In the genomic region with DNA sequence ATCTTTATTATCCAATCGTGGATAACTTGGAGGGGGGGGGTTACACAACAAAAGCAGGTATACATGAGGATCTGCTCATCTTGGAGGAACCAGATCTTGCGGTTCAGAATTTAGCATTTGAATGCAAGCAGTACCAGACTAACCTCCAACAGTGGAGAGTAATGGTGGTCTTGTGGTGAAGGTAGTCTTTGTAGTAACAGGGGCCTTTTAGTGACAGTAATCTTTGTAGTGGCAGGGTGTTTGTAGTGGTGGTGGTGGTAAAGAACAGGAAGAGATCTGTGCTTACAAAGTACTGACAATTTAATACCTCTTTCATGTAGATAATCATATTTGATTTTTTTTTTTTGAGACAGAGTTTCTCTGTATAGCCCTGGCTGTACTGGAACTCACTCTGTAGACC, we compare ENCODE assay signal across 17 mouse cellular contexts.
"Had no signal": no experiment of that assay in that cellular context is flagged by ENCODE, and none has a peak within 500 bp of the region (broad histone marks: within the 10 kb centered on the region; RNA-seq: fewer than 3 reads in every experiment).

No protein-coding gene starts in this region.

- H3K27ac ChIP-seq: kidney, postnatal 0 days; left cerebral cortex, adult 2 months; limb, embryonic 10.5 days; liver, embryonic 12.5 days; midbrain, embryonic 10.5 days; neural tube, embryonic 12.5 days; stomach, embryonic 15.5 days had no signal

- H3K4me1 ChIP-seq: neural tube, embryonic 12.5 days had no signal

- ATAC-seq: liver, embryonic 12.5 days had no signal

- H3K4me2 ChIP-seq: liver, embryonic 12.5 days; lung, embryonic 14.5 days; neural tube, embryonic 12.5 days; stomach, embryonic 15.5 days had no signal

- DNase-seq: kidney, postnatal 36 days; lung, embryonic 14.5 days; lung, postnatal 10 days; lung, postnatal 4 days; midbrain, embryonic 14.5 days; retina, postnatal 1 day; right cerebral cortex, postnatal 14 days; thymus, adult 2 months; thymus, postnatal 36 days had no signal

- H3K36me3 ChIP-seq: limb, embryonic 10.5 days; liver, embryonic 12.5 days; midbrain, embryonic 10.5 days; neural tube, embryonic 12.5 days; stomach, embryonic 15.5 days had no signal

- H3K27me3 ChIP-seq: liver, embryonic 12.5 days; neural tube, embryonic 12.5 days; stomach, embryonic 15.5 days had no signal

- H3K9me3 ChIP-seq: limb, embryonic 10.5 days; midbrain, embryonic 10.5 days; neural tube, embryonic 12.5 days; stomach, embryonic 15.5 days had no signal

- H3K4me3 ChIP-seq: left cerebral cortex, adult 2 months; limb, embryonic 10.5 days; liver, embryonic 12.5 days; midbrain, embryonic 10.5 days; myocyte; neural tube, embryonic 12.5 days; stomach, embryonic 15.5 days had no signal

- H3K9ac ChIP-seq: liver, embryonic 12.5 days; lung, embryonic 14.5 days; neural tube, embryonic 12.5 days; stomach, embryonic 15.5 days had no signal
